Mouse (Mus musculus) lung, postnatal 0 days (tissue): Measurements from ENCODE around the gene 2010111I01Rik.

Experiments
- CTCF ChIP-seq: IDR thresholded peaks from 2 replicates; pipeline ENCODE4 v1.5.1; 2016; ENCODE audit warnings: antibody characterized with exemption, mild to moderate bottlenecking
- EP300 ChIP-seq: IDR thresholded peaks from 2 replicates; pipeline ENCODE4 v1.6.1; 2016; ENCODE audit warnings: antibody characterized with exemption, mild to moderate bottlenecking, control low read depth

- TF ChIP-seq CTCF, result no peak
- no peak for TF ChIP-seq EP300
Observed at GRCm38 (mm10) chr13:63289152-63289551, 324.5 kb downstream of the 2010111I01Rik start.
